Mouse (Mus musculus): ENCODE data around the gene Pgf.
A peak's percentile ranks its signal among the peaks of the same experiment; 100 is the strongest.
"Not testable (repeated sequence)": the region's sequence is repeated elsewhere in the genome, so short reads cannot be mapped to it uniquely, and the experiment has no call there.

Gene Pgf

GRCm38 (mm10) chr12:85146355-85146754 lies 31.2 kb downstream of the Pgf start:
- Histone ChIP-seq H3K4me1 (replicated peaks; ENCODE audit: low read depth, low read length) (peaks cover 52% of the 10 kb centered on the region), H3K36me3 (ENCODE audit: insufficient read depth, low read length) (no peaks in the 10 kb centered on the region), H3K4me3 (replicated peaks; ENCODE audit: low read length) (0 out of 2 replicates have a peak overlapping the region, but pooled peaks have one; percentile 10), H3K27me3 (ENCODE audit: insufficient read depth, low read length) (peaks cover 42% of the 10 kb centered on the region), H3K9me3 (ENCODE audit: low read length) (no peaks in the 10 kb centered on the region)
- TF ChIP-seq POU5F1 (IDR thresholded peaks at IDR 0.05; ENCODE audit: borderline replicate concordance, low read length) (no peak), CTCF (conservative IDR thresholded peaks at IDR 0.05; ENCODE audit: low read length) (no peak), NANOG (IDR thresholded peaks at IDR 0.05; ENCODE audit: borderline replicate concordance, low read length) (no peak)

GRCm38 (mm10) chr12:85145630-85146029 lies 32.0 kb downstream of the Pgf start:
- no peaks in the 10 kb centered on the region for H3K9me3 ChIP-seq (ENCODE audit: low read length)
- H3K27me3 ChIP-seq (ENCODE audit: insufficient read depth, low read length): peaks cover 42% of the 10 kb centered on the region
- no peak for TF ChIP-seq POU5F1 (IDR thresholded peaks at IDR 0.05; ENCODE audit: borderline replicate concordance, low read length)
- no peak for TF ChIP-seq CTCF (conservative IDR thresholded peaks at IDR 0.05; ENCODE audit: low read length)
- no peak for TF ChIP-seq NANOG (IDR thresholded peaks at IDR 0.05; ENCODE audit: borderline replicate concordance, low read length)
- H3K4me3 ChIP-seq (replicated peaks; ENCODE audit: low read length): no peak overlapping the region
- peaks cover 53% of the 10 kb centered on the region for H3K4me1 ChIP-seq (replicated peaks; ENCODE audit: low read depth, low read length)
- H3K36me3 ChIP-seq (ENCODE audit: insufficient read depth, low read length): no peaks in the 10 kb centered on the region

- H3K27me3 ChIP-seq (ENCODE audit: insufficient read depth, low read length): peaks cover 37% of the 10 kb centered on the region
- no peaks in the 10 kb centered on the region for H3K36me3 ChIP-seq (ENCODE audit: insufficient read depth, low read length)
- no peak for TF ChIP-seq NANOG (IDR thresholded peaks at IDR 0.05; ENCODE audit: borderline replicate concordance, low read length)
- TF ChIP-seq POU5F1 (IDR thresholded peaks at IDR 0.05; ENCODE audit: borderline replicate concordance, low read length): no peak
- no peak for TF ChIP-seq CTCF (conservative IDR thresholded peaks at IDR 0.05; ENCODE audit: low read length)
- H3K4me1 ChIP-seq (replicated peaks; ENCODE audit: low read depth, low read length): peaks cover 55% of the 10 kb centered on the region
- H3K4me3 ChIP-seq (replicated peaks; ENCODE audit: low read length): no peak overlapping the region
- H3K9me3 ChIP-seq (ENCODE audit: low read length): no peaks in the 10 kb centered on the region
These were observed 32.8 kb downstream of the Pgf start for GRCm38 (mm10) chr12:85144821-85145220.

GRCm38 (mm10) chr12:85144276-85144675 lies 33.3 kb downstream of the Pgf start:
- H3K4me3 ChIP-seq (replicated peaks; ENCODE audit: low read length); H3K9me3 ChIP-seq (ENCODE audit: low read length); H3K36me3 ChIP-seq (ENCODE audit: insufficient read depth, low read length): not testable (repeated sequence)
- H3K27me3 ChIP-seq (ENCODE audit: insufficient read depth, low read length): peaks cover 37% of the 10 kb centered on the region
- peak; percentile 39 for TF ChIP-seq CTCF (conservative IDR thresholded peaks at IDR 0.05; ENCODE audit: low read length)
- peaks cover 60% of the 10 kb centered on the region for H3K4me1 ChIP-seq (replicated peaks; ENCODE audit: low read depth, low read length)

- peaks cover 72% of the 10 kb centered on the region for H3K4me1 ChIP-seq (replicated peaks; ENCODE audit: low read depth, low read length)
- H3K9me3 ChIP-seq (ENCODE audit: low read length): no peaks in the 10 kb centered on the region
- H3K27me3 ChIP-seq (ENCODE audit: insufficient read depth, low read length): peaks cover 34% of the 10 kb centered on the region
- H3K36me3 ChIP-seq (ENCODE audit: insufficient read depth, low read length): peaks cover 11% of the 10 kb centered on the region
- 0 out of 2 replicates have a peak overlapping the region, but pooled peaks have one; percentile 18 for H3K4me3 ChIP-seq (replicated peaks; ENCODE audit: low read length)
- peak; percentile 97 for TF ChIP-seq CTCF (conservative IDR thresholded peaks at IDR 0.05; ENCODE audit: low read length)
- TF ChIP-seq NANOG (IDR thresholded peaks at IDR 0.05; ENCODE audit: borderline replicate concordance, low read length): no peak
These were observed 34.8 kb downstream of the Pgf start for GRCm38 (mm10) chr12:85142803-85143202.

- Histone ChIP-seq H3K36me3 (ENCODE audit: insufficient read depth, low read length) (peaks cover 22% of the 10 kb centered on the region), H3K27me3 (ENCODE audit: insufficient read depth, low read length) (peaks cover 21% of the 10 kb centered on the region), H3K4me3 (replicated peaks; ENCODE audit: low read length) (peak overlapping the region; percentile 69), H3K9me3 (ENCODE audit: low read length) (no peaks in the 10 kb centered on the region), H3K4me1 (replicated peaks; ENCODE audit: low read depth, low read length) (peaks cover 74% of the 10 kb centered on the region)
- peak; percentile 72; the same call in 1 of the 2 replicates for TF ChIP-seq NANOG (IDR thresholded peaks at IDR 0.05; ENCODE audit: borderline replicate concordance, low read length)
- TF ChIP-seq POU5F1 (IDR thresholded peaks at IDR 0.05; ENCODE audit: borderline replicate concordance, low read length): no peak
- no peak for TF ChIP-seq CTCF (conservative IDR thresholded peaks at IDR 0.05; ENCODE audit: low read length)
These were observed 36.5 kb downstream of the Pgf start for GRCm38 (mm10) chr12:85141096-85141495.

GRCm38 (mm10) chr12:85140036-85140701 lies 37.4 kb downstream of the Pgf start:
- peaks cover 31% of the 10 kb centered on the region for H3K36me3 ChIP-seq (ENCODE audit: insufficient read depth, low read length)
- H3K27me3 ChIP-seq (ENCODE audit: insufficient read depth, low read length): peaks cover 21% of the 10 kb centered on the region
- peak overlapping the region; percentile 69 for H3K4me3 ChIP-seq (replicated peaks; ENCODE audit: low read length)
- peaks cover 71% of the 10 kb centered on the region for H3K4me1 ChIP-seq (replicated peaks; ENCODE audit: low read depth, low read length)
- no peak for TF ChIP-seq NANOG (IDR thresholded peaks at IDR 0.05; ENCODE audit: borderline replicate concordance, low read length)
- TF ChIP-seq POU5F1 (IDR thresholded peaks at IDR 0.05; ENCODE audit: borderline replicate concordance, low read length): no peak
- TF ChIP-seq CTCF (conservative IDR thresholded peaks at IDR 0.05; ENCODE audit: low read length): no peak
- no peaks in the 10 kb centered on the region for H3K9me3 ChIP-seq (ENCODE audit: low read length)

GRCm38 (mm10) chr12:85136627-85137026 lies 41.0 kb downstream of the Pgf start:
- TF ChIP-seq NANOG (IDR thresholded peaks at IDR 0.05; ENCODE audit: borderline replicate concordance, low read length): no peak
- TF ChIP-seq CTCF (conservative IDR thresholded peaks at IDR 0.05; ENCODE audit: low read length): no peak
- TF ChIP-seq POU5F1 (IDR thresholded peaks at IDR 0.05; ENCODE audit: borderline replicate concordance, low read length): no peak
- Histone ChIP-seq H3K27me3 (ENCODE audit: insufficient read depth, low read length) (peaks cover 21% of the 10 kb centered on the region), H3K9me3 (ENCODE audit: low read length) (no peaks in the 10 kb centered on the region), H3K4me3 (replicated peaks; ENCODE audit: low read length) (no peak overlapping the region), H3K36me3 (ENCODE audit: insufficient read depth, low read length) (peaks cover 64% of the 10 kb centered on the region), H3K4me1 (replicated peaks; ENCODE audit: low read depth, low read length) (peaks cover 52% of the 10 kb centered on the region)

Measured in E14TG2a.4 (cell line).